Mouse (Mus musculus) forebrain, embryonic 16.5 days (tissue): ENCODE results near the gene Tcf7l2. TPM values are rescaled to one million over a fixed set of nuclear protein-coding genes. Genes with fewer than 3 reads are reported as not detected.

Experiments
- ATAC-seq: fragments of 200-750 bp; cut with Nextera tagmentation; 2 replicates; pipeline ENCODE4 v1.8.0; 2017; ENCODE audit warnings: mild to moderate bottlenecking, moderate library complexity
- H3K27ac ChIP-seq: fragments of 300-500 bp; sonication (generic); 2 replicates; pipeline ENCODE4 v1.5.1; 2014; ENCODE audit warnings: low read length, control low read depth
- H3K27me3 ChIP-seq: fragments of 300-500 bp; sonication (generic); replicated peaks from 2 replicates; pipeline ENCODE4 v1.6.1; 2014; ENCODE audit warnings: low read length; ENCODE audit not compliant: control insufficient read depth, insufficient read depth
- H3K36me3 ChIP-seq: fragments of 300-500 bp; sonication (generic); 2 replicates; pipeline ENCODE4 v1.6.1; 2014; ENCODE audit not compliant: control insufficient read depth, insufficient read depth
- H3K4me1 ChIP-seq: fragments of 300-500 bp; sonication (generic); replicated peaks from 2 replicates; pipeline ENCODE4 v1.6.1; 2014; ENCODE audit warnings: low read length; ENCODE audit not compliant: control insufficient read depth, insufficient read depth
- H3K4me2 ChIP-seq: fragments of 300-500 bp; sonication (generic); 2 replicates; pipeline ENCODE4 v1.6.1; 2014; ENCODE audit warnings: mild to moderate bottlenecking, low read length, control low read depth
- H3K4me3 ChIP-seq: fragments of 300-500 bp; sonication (generic); replicated peaks from 2 replicates; pipeline ENCODE4 v1.5.1; 2014; ENCODE audit warnings: mild to moderate bottlenecking, low read length, control low read depth
- H3K9ac ChIP-seq: fragments of 300-500 bp; sonication (generic); replicated peaks from 2 replicates; pipeline ENCODE4 v1.6.1; 2014; ENCODE audit warnings: low read depth, low read length, control low read depth
- H3K9me3 ChIP-seq: fragments of 300-500 bp; sonication (generic); 2 replicates; pipeline ENCODE4 v1.6.1; 2016; ENCODE audit warnings: low read length; ENCODE audit not compliant: control insufficient read depth
- WGBS: fragments of 180-500 bp; shearing (Covaris S2); extraction: QIAGEN DNeasy Blood & Tissue Kit; methylation state at CpG from one replicate; pipeline ENCODE4 v1.1.7; 2014; 5-methylcytosine and 5-hydroxymethylcytosine counted together
- polyA plus RNA-seq: library from polyadenylated mRNA; unstranded; fragments of >200 nt; fragmentation: Nextera tagmentation; extraction: Ambion mirVana; gene quantifications from 2 replicates; pipeline ENCODE4 v1.2.1, GENCODE M21; 2015

Tcf7l2 gene
- 26.5 and 58.7 TPM in 2 replicates for polyA plus RNA-seq

DNA sequence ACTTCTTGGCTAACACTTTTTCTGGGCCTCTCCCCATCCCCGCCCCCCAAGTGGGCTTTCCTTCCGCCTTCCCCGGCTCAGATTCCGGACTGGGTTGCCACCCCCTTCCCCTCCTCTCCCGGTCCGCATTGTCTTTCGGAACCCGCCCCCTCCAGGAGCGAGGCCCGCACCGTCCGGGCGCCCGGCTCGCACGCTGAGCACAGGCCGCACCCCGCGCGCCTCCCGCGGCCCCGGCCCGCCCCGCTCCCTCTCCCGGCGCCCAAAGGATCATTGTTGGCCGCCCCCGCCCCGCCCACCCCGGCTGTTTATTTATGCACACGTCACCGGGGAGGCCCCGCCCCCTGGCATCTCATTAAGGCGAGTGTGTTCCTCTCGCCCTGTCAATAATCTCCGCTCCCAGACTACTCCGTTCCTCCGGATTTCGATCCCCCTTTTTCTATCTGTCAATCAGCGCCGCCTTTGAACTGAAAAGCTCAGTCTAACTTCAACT, at the start of gene Tcf7l2:
TSS of gene Tcf7l2 (plus strand) at position 382 of the 490 bp plus-strand sequence.
- Histone ChIP-seq H3K9ac (peak within 1 kb of the TSS; percentile 60), H3K4me2 (peak within 1 kb of the TSS; percentile 73), H3K9me3 (no peaks in the 10 kb centered on the region), H3K36me3 (no peaks in the 10 kb centered on the region), H3K4me3 (peak within 1 kb of the TSS; percentile 53), H3K27ac (peak within 1 kb of the TSS; percentile 74), H3K27me3 (no peaks in the 10 kb centered on the region), H3K4me1 (peaks cover 45% of the 10 kb centered on the region)
- peak; percentile 86 for ATAC-seq
- WGBS: under 1% methylated on average over 41 of the region's 42 CpGs

DNA sequence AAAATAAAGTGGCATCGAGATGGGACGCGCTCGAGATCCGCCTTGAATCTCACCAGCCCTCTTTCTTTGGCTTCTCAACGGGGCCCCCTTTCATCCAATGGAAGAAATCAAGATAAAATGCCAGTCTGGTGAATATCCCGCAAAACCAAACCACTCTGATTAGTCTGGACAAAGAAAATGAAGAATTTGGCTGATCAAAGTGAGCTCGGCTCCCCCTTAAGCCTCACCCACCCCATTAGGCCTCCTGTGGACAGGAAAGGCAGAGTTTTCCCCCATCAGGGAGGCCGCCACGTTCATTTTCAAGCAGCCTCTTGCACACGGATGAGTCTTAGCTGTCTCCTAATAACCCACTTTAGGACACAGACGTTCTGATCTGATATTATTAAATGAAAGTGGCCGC, 47.0 kb upstream of the Tcf7l2 start:
- Histone ChIP-seq H3K27ac (no peak overlapping the region), H3K9ac (0 out of 2 replicates have a peak overlapping the region, but pooled peaks have one; percentile 16)
- ATAC-seq: no peak

DNA sequence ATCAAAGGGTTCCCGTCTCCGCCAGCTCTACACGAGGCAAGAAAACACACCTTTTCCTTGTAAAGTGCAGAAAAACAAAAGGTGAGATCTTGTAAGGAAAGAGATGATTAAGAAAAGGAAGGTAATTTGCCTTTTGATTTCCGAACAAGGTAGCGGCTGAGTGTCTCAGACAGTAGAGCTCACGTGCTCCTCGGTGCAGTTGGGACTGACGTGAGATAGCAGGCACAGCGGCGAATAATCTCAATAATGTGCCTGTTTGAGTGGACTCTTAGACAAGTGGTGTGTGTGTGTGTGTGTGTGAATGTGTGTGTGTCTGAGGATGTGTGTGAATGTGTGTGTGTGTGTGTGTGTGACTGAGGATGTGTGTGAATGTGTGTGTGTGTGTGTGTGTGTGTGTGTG, 46.2 kb upstream of the Tcf7l2 start:
- Histone ChIP-seq H3K27me3 (no peaks in the 10 kb centered on the region), H3K4me3 (no peak overlapping the region), H3K9ac (no peak overlapping the region), H3K27ac (no peak overlapping the region), H3K9me3 (no peaks in the 10 kb centered on the region), H3K36me3 (no peaks in the 10 kb centered on the region), H3K4me2 (no peak overlapping the region), H3K4me1 (peaks cover 7% of the 10 kb centered on the region)
- ATAC-seq: no peak
- 69% methylated on average over 10 of the region's 10 CpGs for WGBS

More for the DNA sequence above, 47.0 kb upstream of the Tcf7l2 start:
- Histone ChIP-seq H3K9me3 (no peaks in the 10 kb centered on the region), H3K4me1 (peaks cover 7% of the 10 kb centered on the region), H3K36me3 (no peaks in the 10 kb centered on the region), H3K4me3 (no peak overlapping the region), H3K4me2 (peak overlapping the region; percentile 22), H3K27me3 (no peaks in the 10 kb centered on the region)
- WGBS: 13% methylated on average over 13 of the region's 13 CpGs

DNA sequence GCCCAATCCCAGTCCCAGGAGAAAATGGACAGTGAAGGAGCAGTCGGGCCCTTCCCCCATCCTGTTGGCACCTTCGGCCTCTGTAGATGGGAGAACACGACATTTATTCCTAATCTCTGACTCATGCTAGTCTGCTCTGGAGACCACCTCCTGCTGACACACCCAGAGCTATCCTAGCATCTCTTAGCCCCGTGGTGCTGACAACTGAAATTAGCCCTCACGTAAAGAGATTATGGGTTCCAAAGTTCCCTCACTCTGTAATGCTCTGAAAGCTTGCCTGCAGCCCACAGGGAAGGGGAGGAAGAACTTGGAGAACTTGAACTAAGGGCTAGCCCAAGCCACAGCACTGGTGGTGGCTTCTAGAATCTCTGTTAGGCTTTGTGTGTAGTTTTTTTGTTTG, 42.7 kb upstream of the Tcf7l2 start:
- no peak overlapping the region for H3K4me3 ChIP-seq
- H3K4me2 ChIP-seq: no peak overlapping the region
- WGBS: 83% methylated on average over 5 of the region's 5 CpGs
- H3K4me1 ChIP-seq: peaks cover 7% of the 10 kb centered on the region
- no peak overlapping the region for H3K9ac ChIP-seq
- H3K27me3 ChIP-seq: no peaks in the 10 kb centered on the region
- H3K9me3 ChIP-seq: no peaks in the 10 kb centered on the region
- H3K27ac ChIP-seq: no peak overlapping the region
- ATAC-seq: no peak
- no peaks in the 10 kb centered on the region for H3K36me3 ChIP-seq

DNA sequence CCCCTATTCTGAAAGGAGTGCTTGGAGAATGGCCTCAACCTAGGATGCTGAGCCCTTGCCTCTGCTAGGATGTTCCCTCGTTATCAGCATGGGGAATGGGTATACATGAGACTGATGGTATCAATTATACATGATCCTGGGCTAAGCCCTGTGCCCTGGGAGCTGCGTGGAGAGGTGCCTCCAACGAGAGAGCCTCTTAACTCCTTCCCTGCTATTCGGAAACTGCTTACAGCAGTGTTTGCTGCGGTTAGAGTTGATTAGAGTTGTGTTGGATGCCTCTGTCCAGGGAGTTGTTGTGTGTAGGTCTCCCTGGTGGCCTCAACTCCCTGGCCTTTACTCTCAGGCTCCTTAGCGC, 41.4 kb upstream of the Tcf7l2 start:
- WGBS: 55% methylated on average over 6 of the region's 6 CpGs
- no peak for ATAC-seq
- no peaks in the 10 kb centered on the region for H3K27me3 ChIP-seq
- no peak overlapping the region for H3K4me2 ChIP-seq
- no peaks in the 10 kb centered on the region for H3K36me3 ChIP-seq
- H3K9ac ChIP-seq: no peak overlapping the region
- no peak overlapping the region for H3K4me3 ChIP-seq
- H3K9me3 ChIP-seq: no peaks in the 10 kb centered on the region
- no peak overlapping the region for H3K27ac ChIP-seq
- H3K4me1 ChIP-seq: no peaks in the 10 kb centered on the region

DNA sequence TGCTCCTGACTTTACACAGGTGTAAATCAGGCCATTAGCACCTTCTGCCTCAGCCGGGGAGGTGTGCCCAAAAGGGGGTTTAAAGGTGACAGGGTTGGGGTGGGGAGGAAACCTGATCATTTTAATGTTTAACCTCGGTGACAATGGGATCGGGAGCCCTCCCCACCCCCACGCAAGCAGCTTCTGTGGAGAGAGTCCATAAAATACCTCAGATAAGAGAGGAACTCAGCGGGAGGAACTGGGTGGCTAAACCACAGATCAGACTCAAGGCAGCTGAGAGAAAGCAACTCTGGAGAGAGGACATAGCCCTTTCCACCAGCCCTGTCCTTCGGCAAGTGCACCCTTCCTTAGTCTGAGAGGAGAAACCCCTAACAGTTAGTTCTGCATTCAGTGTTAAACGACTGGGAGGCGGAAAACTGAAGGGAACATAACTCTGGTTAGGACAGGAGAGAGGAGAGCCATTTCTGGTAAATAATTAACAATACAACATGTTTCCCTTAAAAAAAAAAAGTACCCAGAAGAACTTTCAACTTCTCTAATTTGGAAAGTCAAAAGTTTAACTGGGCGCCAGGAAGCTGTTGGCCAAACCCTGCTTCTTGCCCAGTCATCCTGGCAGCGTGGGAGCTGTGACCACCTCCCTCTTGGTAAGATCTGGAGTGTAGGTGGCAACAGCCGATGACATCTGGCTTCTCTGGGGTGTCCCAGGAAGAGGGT, 40.9 kb upstream of the Tcf7l2 start:
- no peaks in the 10 kb centered on the region for H3K27me3 ChIP-seq
- no peaks in the 10 kb centered on the region for H3K36me3 ChIP-seq
- no peak overlapping the region for H3K27ac ChIP-seq
- no peak overlapping the region for H3K9ac ChIP-seq
- H3K4me2 ChIP-seq: no peak overlapping the region
- no peak overlapping the region for H3K4me3 ChIP-seq
- no peaks in the 10 kb centered on the region for H3K4me1 ChIP-seq
- no peaks in the 10 kb centered on the region for H3K9me3 ChIP-seq
- no peak for ATAC-seq
- WGBS: 74% methylated on average over 11 of the region's 11 CpGs

DNA sequence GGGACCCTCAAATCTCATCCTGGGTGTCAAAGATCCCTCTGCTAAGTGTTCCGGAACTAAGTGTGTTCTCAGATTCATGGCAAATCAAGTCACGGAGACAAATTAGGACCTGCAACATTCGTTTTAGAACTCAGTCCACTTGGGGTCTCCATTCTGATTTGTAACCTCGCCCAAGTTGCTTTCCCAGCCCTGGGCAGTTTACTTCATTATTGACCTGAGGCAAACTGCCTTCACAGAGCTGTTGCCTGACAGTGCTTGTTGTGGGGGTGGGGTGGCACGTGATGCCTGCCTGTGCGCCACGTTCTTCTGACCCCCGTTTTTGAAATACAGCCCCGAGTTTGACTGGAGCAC, 40.4 kb upstream of the Tcf7l2 start:
- H3K36me3 ChIP-seq: no peaks in the 10 kb centered on the region
- no peak for ATAC-seq
- H3K9me3 ChIP-seq: no peaks in the 10 kb centered on the region
- 90% methylated on average over 9 of the region's 9 CpGs for WGBS
- H3K9ac ChIP-seq: no peak overlapping the region
- H3K27me3 ChIP-seq: no peaks in the 10 kb centered on the region
- no peak overlapping the region for H3K4me2 ChIP-seq
- H3K27ac ChIP-seq: no peak overlapping the region
- H3K4me1 ChIP-seq: no peaks in the 10 kb centered on the region
- no peak overlapping the region for H3K4me3 ChIP-seq

DNA sequence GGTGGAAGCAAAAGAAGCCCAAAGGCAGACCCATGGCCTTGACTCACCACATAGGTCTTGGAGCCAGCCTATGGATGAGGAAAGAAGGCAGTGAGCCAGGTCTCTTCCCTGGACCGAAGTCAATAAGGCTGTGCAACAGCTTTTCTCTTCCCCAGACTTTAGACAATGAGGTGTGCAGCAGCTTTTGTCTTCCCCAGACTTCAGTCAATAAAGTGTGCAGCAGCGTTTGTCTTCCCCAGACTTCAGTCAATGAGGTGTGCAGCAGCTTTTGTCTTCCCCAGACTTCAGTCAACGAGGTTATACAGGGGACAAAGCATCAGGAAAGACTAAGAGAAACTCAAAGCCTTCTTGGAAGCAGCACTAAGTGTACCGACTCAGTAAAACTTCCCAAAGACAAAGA, 39.5 kb upstream of the Tcf7l2 start:
- no peaks in the 10 kb centered on the region for H3K4me1 ChIP-seq
- ATAC-seq: no peak
- H3K4me2 ChIP-seq: no peak overlapping the region
- whole genome bisulfite sequencing: 43% methylated on average over 4 of the region's 4 CpGs
- H3K9ac ChIP-seq: no peak overlapping the region
- no peaks in the 10 kb centered on the region for H3K36me3 ChIP-seq
- no peaks in the 10 kb centered on the region for H3K27me3 ChIP-seq
- no peak overlapping the region for H3K27ac ChIP-seq
- no peak overlapping the region for H3K4me3 ChIP-seq
- H3K9me3 ChIP-seq: no peaks in the 10 kb centered on the region

DNA sequence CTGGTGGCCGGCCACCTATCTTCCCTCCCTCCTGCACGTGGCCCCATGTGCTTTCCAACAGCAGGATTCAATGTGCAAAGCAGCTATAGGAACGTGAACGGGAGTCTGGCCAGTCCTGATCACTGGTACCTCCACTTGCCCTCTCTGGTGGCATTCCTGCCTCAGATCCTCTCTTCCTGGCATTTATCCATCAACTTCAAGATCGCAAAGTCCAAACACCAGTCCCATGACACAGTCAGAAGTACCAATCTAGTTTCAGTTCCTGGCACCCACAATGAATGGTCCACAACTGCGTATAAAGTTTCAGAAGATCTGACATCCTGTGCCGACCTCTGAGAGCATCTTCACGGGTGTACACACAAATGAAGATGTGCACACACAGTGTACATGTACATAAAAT, 38.9 kb upstream of the Tcf7l2 start:
- WGBS: 90% methylated on average over 8 of the region's 8 CpGs
- Histone ChIP-seq H3K4me1 (no peaks in the 10 kb centered on the region), H3K27me3 (no peaks in the 10 kb centered on the region), H3K9me3 (no peaks in the 10 kb centered on the region), H3K36me3 (no peaks in the 10 kb centered on the region), H3K27ac (no peak overlapping the region), H3K4me2 (no peak overlapping the region), H3K9ac (no peak overlapping the region), H3K4me3 (no peak overlapping the region)
- ATAC-seq: no peak

DNA sequence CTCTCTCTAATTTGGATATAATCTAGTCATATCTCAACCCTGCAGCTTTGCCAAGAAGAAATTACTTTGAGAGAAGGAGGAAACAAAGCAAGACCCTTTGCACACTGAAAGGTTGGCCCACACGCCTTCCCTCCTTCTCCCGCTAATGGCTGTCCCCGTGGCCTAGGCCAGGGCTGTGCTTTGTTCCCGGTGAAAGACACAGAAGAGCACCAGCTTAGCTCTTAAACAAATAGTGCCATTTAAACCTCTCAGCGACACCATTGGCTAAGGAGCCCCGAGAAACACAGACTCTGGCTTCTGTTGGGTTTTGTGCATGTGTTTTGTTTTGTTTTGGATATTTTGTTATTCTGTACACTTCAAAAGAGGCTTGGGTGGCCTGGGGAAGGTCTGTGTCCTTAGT, 37.5 kb upstream of the Tcf7l2 start:
- Histone ChIP-seq H3K4me3 (no peak overlapping the region), H3K27me3 (no peaks in the 10 kb centered on the region), H3K9ac (no peak overlapping the region), H3K4me1 (no peaks in the 10 kb centered on the region), H3K4me2 (no peak overlapping the region), H3K36me3 (no peaks in the 10 kb centered on the region), H3K27ac (no peak overlapping the region), H3K9me3 (no peaks in the 10 kb centered on the region)
- 13% methylated on average over 6 of the region's 6 CpGs for WGBS
- ATAC-seq: no peak
